Mouse (Mus musculus): ENCODE measurements at regions not wholly inside any gene's neighbourhood (a gene's known extent, or its start where the extent isn't known, plus 50 kb on each side); places are given as distances from the start of the nearest gene placed in this dataset.

- TF ChIP-seq CTCF (IDR thresholded peaks at IDR 0.05; ENCODE audit: borderline replicate concordance, control insufficient read depth, extremely low read depth, insufficient read depth, low read length, poor library complexity): no peak
- TF ChIP-seq POLR2A (IDR thresholded peaks at IDR 0.05; ENCODE audit: control insufficient read depth, extremely low read depth, insufficient read depth, low read length, poor library complexity): no peak
These were observed 69.2 kb downstream of the Ackr3 start for GRCm38 (mm10) chr1:90272830-90273628.
